Mouse (Mus musculus): ENCODE measurements at regions not wholly inside any gene's neighbourhood (a gene's known extent, or its start where the extent isn't known, plus 50 kb on each side); places are given as distances from the start of the nearest gene placed in this dataset.

- TF ChIP-seq CTCF (conservative IDR thresholded peaks at IDR 0.05 in 1 of 2, IDR thresholded peaks at IDR 0.05 in 1 of 2; ENCODE audit: low read depth in 2 of 2, low read length in 2 of 2) (no peak), POLR2A (IDR thresholded peaks at IDR 0.05; ENCODE audit: low read depth, low read length) (no peak), E2F4 (IDR thresholded peaks at IDR 0.05; ENCODE audit: insufficient replicate concordance, low read depth, low read length) (no peak), ZNF384 (IDR thresholded peaks at IDR 0.05; ENCODE audit: low read depth, low read length) (no peak), IRF4 (IDR thresholded peaks at IDR 0.05; ENCODE audit: low read depth, low read length) (no peak), CHD1 (IDR thresholded peaks at IDR 0.05; ENCODE audit: low read depth, low read length) (no peak), RCOR1 (conservative IDR thresholded peaks at IDR 0.05; ENCODE audit: low read depth, low read length) (no peak), EP300 (IDR thresholded peaks at IDR 0.05; ENCODE audit: low read length) (no peak), USF1 (IDR thresholded peaks at IDR 0.05; ENCODE audit: low read depth, low read length) (no peak), UBTF (IDR thresholded peaks at IDR 0.05; ENCODE audit: low read depth, low read length) (no peak), TCF12 (IDR thresholded peaks at IDR 0.05; ENCODE audit: low read depth, low read length) (no peak)
Observed at GRCm38 (mm10) chr12:110187246-110188135, 91.4 kb upstream of the Dio3 start.

All from CH12.LX (cell line).